Mouse (Mus musculus) lung, embryonic 16.5 days (tissue): ENCODE data around the gene Vsig8. TPM values are rescaled to one million over a fixed set of nuclear protein-coding genes. Genes with fewer than 3 reads are reported as not detected.

Experiments used
- ATAC-seq: fragments of 200-750 bp; cut with Nextera tagmentation; 2 replicates; pipeline ENCODE4 v1.8.0; 2017; ENCODE audit warnings: low read depth, mild to moderate bottlenecking, moderate library complexity
- H3K27ac ChIP-seq: fragments of 300-500 bp; sonication (generic); 2 replicates; pipeline ENCODE4 v1.5.1; 2014; ENCODE audit warnings: mild to moderate bottlenecking, control low read depth, low read length
- H3K27me3 ChIP-seq: fragments of 300-500 bp; sonication (generic); 2 replicates; pipeline ENCODE4 v1.6.1; 2014; ENCODE audit warnings: low read depth, low read length, mixed read lengths; ENCODE audit not compliant: control insufficient read depth, insufficient read depth
- H3K36me3 ChIP-seq: fragments of 300-500 bp; sonication (generic); 2 replicates; pipeline ENCODE4 v1.6.1; 2014; ENCODE audit warnings: low read length; ENCODE audit not compliant: control insufficient read depth, insufficient read depth
- H3K4me1 ChIP-seq: fragments of 300-500 bp; sonication (generic); replicated peaks from 2 replicates; pipeline ENCODE4 v1.6.1; 2014; ENCODE audit warnings: low read length, mixed read lengths; ENCODE audit not compliant: control insufficient read depth, insufficient read depth
- H3K4me2 ChIP-seq: fragments of 300-500 bp; sonication (generic); 2 replicates; pipeline ENCODE4 v1.6.1; 2014; ENCODE audit warnings: low read depth, low read length, control low read depth
- H3K4me3 ChIP-seq: fragments of 300-500 bp; sonication (generic); 2 replicates; pipeline ENCODE4 v1.5.1; 2014; ENCODE audit warnings: mild to moderate bottlenecking, low read length, control low read depth
- H3K9ac ChIP-seq: fragments of 300-500 bp; sonication (generic); 2 replicates; pipeline ENCODE4 v1.6.1; 2014; ENCODE audit warnings: low read length, control low read depth
- H3K9me3 ChIP-seq: fragments of 300-500 bp; sonication (generic); 2 replicates; pipeline ENCODE4 v1.6.1; 2016; ENCODE audit warnings: low read length; ENCODE audit not compliant: control insufficient read depth
- WGBS: fragments of 180-500 bp; shearing (Covaris S2); extraction: QIAGEN DNeasy Blood & Tissue Kit; methylation state at CpG from one replicate; pipeline ENCODE4 v1.1.7; 2014; 5-methylcytosine and 5-hydroxymethylcytosine counted together
- polyA plus RNA-seq: library from polyadenylated mRNA; unstranded; fragments of >200 nt; fragmentation: Nextera tagmentation; extraction: Ambion mirVana; gene quantifications from 2 replicates; pipeline ENCODE4 v1.2.1, GENCODE M21; 2015

The Vsig8 gene
- polyA plus RNA-seq, 1 experiment from 2014 or later, result 0.11 TPM

DNA sequence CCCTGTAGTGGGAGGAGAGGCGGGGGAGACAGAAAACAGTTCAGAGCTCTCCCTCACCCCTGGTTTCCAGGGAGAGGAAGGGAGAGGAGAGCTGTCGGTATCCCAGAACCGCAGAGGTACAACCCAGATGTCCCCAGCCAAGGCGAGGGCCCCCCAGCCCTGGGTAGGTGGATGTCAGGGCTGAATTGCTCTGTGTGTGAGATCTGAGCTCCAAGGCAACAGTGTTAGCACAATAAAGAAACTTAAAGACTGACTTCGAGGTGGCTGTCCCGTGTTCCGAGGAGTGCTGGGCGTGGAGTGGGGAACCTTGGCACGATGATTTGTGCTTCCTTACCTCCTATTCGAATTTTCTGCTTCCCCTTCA is 7.7 kb downstream of the Vsig8 start:
- peak overlapping the region; percentile 63 for H3K4me3 ChIP-seq
- no peak overlapping the region; the same call in 1 of the 2 replicates for H3K27ac ChIP-seq
- no peak; the same call in 1 of the 2 replicates for ATAC-seq
- H3K4me2 ChIP-seq, result peak overlapping the region; percentile 99
- peaks cover 24% of the 10 kb centered on the region for H3K27me3 ChIP-seq
- peaks cover 8% of the 10 kb centered on the region for H3K4me1 ChIP-seq
- H3K36me3 ChIP-seq, result no peaks in the 10 kb centered on the region
- H3K9me3 ChIP-seq, result no peaks in the 10 kb centered on the region
- peak overlapping the region; percentile 73 for H3K9ac ChIP-seq
- 1% methylated on average over 10 of the region's 10 CpGs for WGBS

- no peak for ATAC-seq
- Histone ChIP-seq H3K36me3 (no peaks in the 10 kb centered on the region), H3K4me3 (no peak overlapping the region), H3K27me3 (peaks cover 19% of the 10 kb centered on the region), H3K9ac (no peak overlapping the region), H3K9me3 (no peaks in the 10 kb centered on the region), H3K4me1 (peaks cover 8% of the 10 kb centered on the region), H3K27ac (no peak overlapping the region), H3K4me2 (no peak overlapping the region)
- 69% methylated on average over 3 of the region's 3 CpGs for WGBS
These were observed 10.4 kb downstream of the Vsig8 start for GRCm38 (mm10) chr1:172566131-172566530.

- H3K4me1 ChIP-seq, result 0 out of 2 replicates have a peak, but pooled peaks cover 3% of the 10 kb centered on the region
- H3K4me3 ChIP-seq, result no peak overlapping the region
- H3K4me2 ChIP-seq, result no peak overlapping the region
- no peaks in the 10 kb centered on the region for H3K9me3 ChIP-seq
- no peak for ATAC-seq
- no peaks in the 10 kb centered on the region for H3K36me3 ChIP-seq
- peaks cover 4% of the 10 kb centered on the region; the same call in 1 of the 2 replicates for H3K27me3 ChIP-seq
- 36% methylated on average over 4 of the region's 4 CpGs for WGBS
- no peak overlapping the region for H3K9ac ChIP-seq
- no peak overlapping the region for H3K27ac ChIP-seq
These were observed 12.0 kb downstream of the Vsig8 start for GRCm38 (mm10) chr1:172567758-172568157.

GRCm38 (mm10) chr1:172580116-172580515 is 24.4 kb downstream of the Vsig8 start:
- H3K9me3 ChIP-seq, result no peaks in the 10 kb centered on the region
- H3K9ac ChIP-seq, result no peak overlapping the region
- H3K4me1 ChIP-seq, result no peaks in the 10 kb centered on the region
- 54% methylated on average over 6 of the region's 6 CpGs for WGBS
- H3K27me3 ChIP-seq, result no peaks in the 10 kb centered on the region; the same call in 1 of the 2 replicates
- no peak overlapping the region for H3K4me3 ChIP-seq
- no peaks in the 10 kb centered on the region for H3K36me3 ChIP-seq
- no peak overlapping the region for H3K4me2 ChIP-seq
- no peak for ATAC-seq
- H3K27ac ChIP-seq, result no peak overlapping the region

DNA sequence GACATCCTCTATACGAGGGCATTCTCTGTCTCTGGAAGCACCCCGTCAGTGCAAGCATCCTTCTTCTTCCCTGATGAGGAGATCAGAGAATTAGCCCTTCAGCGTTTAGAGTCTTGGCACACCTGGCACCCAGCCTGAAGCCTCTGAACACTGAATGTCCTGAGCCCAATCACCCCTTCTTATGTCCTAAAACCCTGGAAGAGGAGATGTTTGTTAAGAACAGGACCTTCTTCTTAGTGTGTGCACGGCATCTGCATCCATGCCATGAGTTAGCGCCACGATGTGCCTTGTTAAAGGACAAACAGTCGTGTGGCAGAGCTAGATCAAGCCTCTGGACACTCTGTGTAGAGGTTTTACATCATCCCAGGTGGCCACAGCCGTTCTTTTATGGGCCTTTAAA is 26.7 kb downstream of the Vsig8 start:
- no peak overlapping the region for H3K4me2 ChIP-seq
- H3K9me3 ChIP-seq, result no peaks in the 10 kb centered on the region
- H3K27me3 ChIP-seq, result no peaks in the 10 kb centered on the region; the same call in 1 of the 2 replicates
- no peaks in the 10 kb centered on the region for H3K36me3 ChIP-seq
- no peaks in the 10 kb centered on the region for H3K4me1 ChIP-seq
- H3K9ac ChIP-seq, result no peak overlapping the region
- H3K4me3 ChIP-seq, result no peak overlapping the region
- no peak for ATAC-seq
- no peak overlapping the region for H3K27ac ChIP-seq
- WGBS, result 73% methylated on average over 8 of the region's 8 CpGs

DNA sequence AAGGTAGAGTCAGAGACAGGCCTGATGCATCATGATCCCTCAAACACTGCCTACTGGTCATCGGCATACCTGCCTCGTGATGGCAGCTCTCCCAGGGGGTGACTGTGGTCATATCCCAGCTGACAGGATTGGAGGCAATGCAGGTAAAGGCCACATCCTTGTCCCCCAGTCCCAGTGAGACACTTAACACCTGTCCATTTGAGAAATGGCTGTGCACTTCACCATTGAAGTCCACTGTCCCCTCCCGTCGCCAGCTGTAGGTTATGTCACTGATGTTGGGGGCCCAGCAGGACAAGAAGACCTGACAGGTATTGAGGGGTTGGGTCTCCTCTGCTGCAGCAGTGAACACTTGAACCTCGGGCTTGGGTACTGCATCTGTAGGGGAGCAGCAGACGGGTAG is 28.5 kb downstream of the Vsig8 start:
- 78% methylated on average over 6 of the region's 6 CpGs for WGBS
- no peak for ATAC-seq
- Histone ChIP-seq H3K36me3 (no peaks in the 10 kb centered on the region), H3K9me3 (no peaks in the 10 kb centered on the region), H3K27ac (no peak overlapping the region), H3K4me2 (no peak overlapping the region), H3K4me1 (no peaks in the 10 kb centered on the region), H3K4me3 (no peak overlapping the region), H3K9ac (no peak overlapping the region), H3K27me3 (no peaks in the 10 kb centered on the region; the same call in 1 of the 2 replicates)

- Histone ChIP-seq H3K9ac (no peak overlapping the region), H3K9me3 (no peaks in the 10 kb centered on the region), H3K27ac (no peak overlapping the region), H3K4me3 (no peak overlapping the region), H3K4me1 (no peaks in the 10 kb centered on the region), H3K36me3 (no peaks in the 10 kb centered on the region), H3K4me2 (no peak overlapping the region), H3K27me3 (no peaks in the 10 kb centered on the region; the same call in 1 of the 2 replicates)
- ATAC-seq, result no peak
- 36% methylated on average over 4 of the region's 4 CpGs for WGBS
These were observed 29.3 kb downstream of the Vsig8 start for GRCm38 (mm10) chr1:172585026-172585425.

DNA sequence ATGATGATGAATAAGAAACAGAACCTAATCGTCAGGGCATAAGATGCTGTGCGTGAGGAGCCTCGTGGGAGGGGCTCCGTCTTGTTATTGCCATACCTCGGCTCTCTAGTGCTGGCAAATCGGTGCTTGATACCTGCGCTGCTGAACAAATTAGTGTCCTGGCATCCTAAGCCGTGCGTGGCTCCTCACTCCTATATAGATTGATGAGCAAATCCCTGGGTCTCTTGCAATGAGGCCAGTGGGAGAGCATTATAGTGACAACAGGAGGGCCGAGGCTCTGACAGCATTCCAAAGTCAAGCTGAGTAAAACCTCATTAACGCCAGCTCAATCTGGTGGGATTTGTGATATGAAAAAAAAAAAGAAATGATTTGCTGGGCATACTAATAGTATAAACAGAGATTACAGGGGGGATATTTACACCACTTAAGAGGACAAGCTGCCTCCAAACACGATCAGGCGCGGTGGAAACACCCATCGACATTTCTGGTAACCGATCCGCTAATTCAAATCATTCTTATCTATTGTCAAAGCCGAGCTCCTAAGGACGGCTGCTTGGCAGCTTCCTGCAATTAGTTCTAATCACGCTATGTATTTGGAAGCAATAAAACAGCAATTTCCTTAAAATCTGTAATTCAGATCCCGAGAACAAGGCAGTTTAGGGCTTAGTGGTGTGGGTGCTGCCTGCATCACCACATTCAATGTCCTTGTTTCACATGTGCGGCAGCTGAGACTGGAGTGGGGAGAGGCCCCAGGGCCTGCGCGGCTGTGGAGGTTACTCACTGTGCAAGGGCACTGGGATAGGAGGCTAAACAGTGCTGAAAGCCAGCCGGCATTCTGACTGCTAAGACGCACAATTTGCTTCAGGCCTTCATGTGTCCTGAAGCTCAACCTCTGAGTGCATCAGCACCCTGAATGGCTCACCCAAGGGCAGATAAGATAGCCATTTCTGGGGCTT is 30.2 kb downstream of the Vsig8 start:
- Histone ChIP-seq H3K4me1 (no peaks in the 10 kb centered on the region), H3K27me3 (no peaks in the 10 kb centered on the region; the same call in 1 of the 2 replicates), H3K9ac (no peak overlapping the region), H3K4me3 (no peak overlapping the region), H3K36me3 (no peaks in the 10 kb centered on the region), H3K9me3 (no peaks in the 10 kb centered on the region), H3K4me2 (no peak overlapping the region), H3K27ac (no peak overlapping the region)
- WGBS, result 27% methylated on average over 26 of the region's 26 CpGs
- ATAC-seq, result no peak

DNA sequence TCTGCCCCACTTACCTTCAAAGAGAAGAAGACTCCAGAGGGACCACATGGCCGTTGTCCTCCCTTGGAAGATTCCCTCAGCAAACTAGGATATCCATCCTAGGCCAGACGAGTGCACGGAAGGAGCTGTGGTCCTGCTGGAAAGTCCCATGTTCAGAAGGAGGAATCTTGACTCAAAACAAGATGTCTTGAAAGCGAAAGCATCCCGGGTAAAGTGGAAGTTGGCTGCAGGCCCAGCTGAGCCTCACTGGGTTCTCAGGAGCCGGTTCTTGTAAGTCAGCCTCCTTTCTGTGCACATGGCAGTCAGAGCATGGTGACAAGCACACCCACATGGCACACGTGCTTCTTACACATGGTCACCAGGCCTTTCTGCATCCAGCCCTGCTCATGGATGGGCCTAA is 34.6 kb downstream of the Vsig8 start, which contains the start of gene Slamf8:
Gene Slamf8 (minus strand): TSS at position 184 of the 400 bp plus-strand sequence.
- no peak within 1 kb of the TSS for H3K27ac ChIP-seq
- 58% methylated on average over 7 of the region's 7 CpGs for WGBS
- no peak within 1 kb of the TSS for H3K4me3 ChIP-seq
- no peaks in the 10 kb centered on the region for H3K9me3 ChIP-seq
- H3K27me3 ChIP-seq, result no peaks in the 10 kb centered on the region
- ATAC-seq, result no peak
- H3K36me3 ChIP-seq, result no peaks in the 10 kb centered on the region
- no peak within 1 kb of the TSS for H3K9ac ChIP-seq
- no peaks in the 10 kb centered on the region for H3K4me1 ChIP-seq
- no peak within 1 kb of the TSS for H3K4me2 ChIP-seq
